Mouse (Mus musculus) intestine, postnatal 0 days (tissue): ENCODE results near the gene Kcng4. TPM values are rescaled to one million over a fixed set of nuclear protein-coding genes. Genes with fewer than 3 reads are reported as not detected.

Experiments
- ATAC-seq: fragments of 200-750 bp; cut with Nextera tagmentation; 2 replicates; pipeline ENCODE4 v1.8.0; 2017; ENCODE audit warnings: mild to moderate bottlenecking, moderate TSS enrichment, moderate library complexity
- H3K27ac ChIP-seq: fragments of 300-500 bp; sonication (generic); 2 replicates; pipeline ENCODE4 v1.5.1; 2014; ENCODE audit warnings: mild to moderate bottlenecking, low read depth, low read length, moderate library complexity
- H3K27me3 ChIP-seq: fragments of 300-500 bp; sonication (generic); replicated peaks from 2 replicates; pipeline ENCODE4 v1.6.1; 2014; ENCODE audit warnings: low read length, mixed read lengths; ENCODE audit not compliant: control insufficient read depth, insufficient read depth
- H3K36me3 ChIP-seq: fragments of 300-500 bp; sonication (generic); 2 replicates; pipeline ENCODE4 v1.6.1; 2014; ENCODE audit warnings: mild to moderate bottlenecking, moderate library complexity; ENCODE audit not compliant: control insufficient read depth, insufficient read depth
- H3K4me1 ChIP-seq: fragments of 300-500 bp; sonication (generic); replicated peaks from 2 replicates; pipeline ENCODE4 v1.6.1; 2014; ENCODE audit warnings: antibody characterized with exemption, low read length, mixed read lengths; ENCODE audit not compliant: control insufficient read depth, insufficient read depth
- H3K4me2 ChIP-seq: fragments of 300-500 bp; sonication (generic); replicated peaks from 2 replicates; pipeline ENCODE4 v1.6.1; 2014; ENCODE audit warnings: low read depth, mild to moderate bottlenecking, moderate library complexity
- H3K4me3 ChIP-seq: fragments of 300-500 bp; sonication (generic); 2 replicates; pipeline ENCODE4 v1.5.1; 2014; ENCODE audit warnings: low read depth, low read length
- H3K9ac ChIP-seq: fragments of 300-500 bp; sonication (generic); 2 replicates; pipeline ENCODE4 v1.6.1; 2014; ENCODE audit warnings: mild to moderate bottlenecking, low read depth, low read length
- H3K9me3 ChIP-seq: fragments of 300-500 bp; sonication (generic); 2 replicates; pipeline ENCODE4 v1.6.1; 2016; ENCODE audit warnings: mixed run types; ENCODE audit not compliant: control insufficient read depth
- CTCF ChIP-seq: sonication (generic); IDR thresholded peaks from 2 replicates; pipeline ENCODE4 v1.5.1; 2016; ENCODE audit warnings: low read depth, mild to moderate bottlenecking, control low read depth, antibody characterized with exemption, moderate library complexity
- WGBS: fragments of 180-500 bp; shearing (Covaris S2); extraction: QIAGEN DNeasy Blood & Tissue Kit; methylation state at CpG from one replicate; pipeline ENCODE4 v1.1.7; 2014; 5-methylcytosine and 5-hydroxymethylcytosine counted together
- polyA plus RNA-seq: library from polyadenylated mRNA; unstranded; fragments of >200 nt; fragmentation: Nextera tagmentation; extraction: Ambion mirVana; gene quantifications from 2 replicates; pipeline ENCODE4 v1.2.1, GENCODE M21; 2015

Gene Kcng4
- polyA plus RNA-seq, 1 experiment from 2014 or later = 0.34 TPM

DNA sequence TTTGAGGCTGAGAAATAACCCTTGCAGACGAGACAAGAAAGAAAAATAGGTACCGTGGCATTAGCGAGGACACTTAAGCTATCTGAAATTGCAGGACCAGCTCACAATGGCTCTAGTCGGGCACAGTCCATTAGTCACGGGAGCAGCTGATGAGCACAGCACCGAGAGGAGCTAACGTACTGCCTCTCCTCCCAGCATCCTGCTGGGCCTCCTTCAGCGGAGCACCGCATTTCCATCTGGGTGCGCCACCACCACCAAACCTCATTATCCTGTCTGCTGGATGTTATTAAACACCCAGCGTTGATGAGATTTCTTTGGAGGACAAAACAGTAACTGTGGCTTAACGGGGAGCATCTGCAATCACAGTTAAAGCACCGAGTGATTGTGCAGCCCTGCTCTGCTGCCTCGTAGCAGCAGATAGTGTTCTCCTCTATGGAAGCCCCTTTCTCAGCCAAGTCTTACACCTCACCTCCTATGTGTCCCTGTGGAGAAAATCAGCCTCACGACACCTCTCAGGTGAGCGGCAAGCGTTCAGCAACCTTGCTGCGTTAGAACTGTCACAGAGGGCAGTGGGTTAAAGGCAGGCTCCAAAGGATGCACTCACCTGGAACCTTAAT, 9.6 kb upstream of the Kcng4 start:
- Histone ChIP-seq H3K27ac (no peak overlapping the region), H3K9me3 (no peaks in the 10 kb centered on the region), H3K27me3 (no peaks in the 10 kb centered on the region), H3K9ac (no peak overlapping the region), H3K4me3 (no peak overlapping the region), H3K36me3 (no peaks in the 10 kb centered on the region), H3K4me1 (no peaks in the 10 kb centered on the region), H3K4me2 (no peak overlapping the region)
- no peak for TF ChIP-seq CTCF
- no peak for ATAC-seq
- WGBS = 70% methylated on average over 18 of the region's 18 CpGs

DNA sequence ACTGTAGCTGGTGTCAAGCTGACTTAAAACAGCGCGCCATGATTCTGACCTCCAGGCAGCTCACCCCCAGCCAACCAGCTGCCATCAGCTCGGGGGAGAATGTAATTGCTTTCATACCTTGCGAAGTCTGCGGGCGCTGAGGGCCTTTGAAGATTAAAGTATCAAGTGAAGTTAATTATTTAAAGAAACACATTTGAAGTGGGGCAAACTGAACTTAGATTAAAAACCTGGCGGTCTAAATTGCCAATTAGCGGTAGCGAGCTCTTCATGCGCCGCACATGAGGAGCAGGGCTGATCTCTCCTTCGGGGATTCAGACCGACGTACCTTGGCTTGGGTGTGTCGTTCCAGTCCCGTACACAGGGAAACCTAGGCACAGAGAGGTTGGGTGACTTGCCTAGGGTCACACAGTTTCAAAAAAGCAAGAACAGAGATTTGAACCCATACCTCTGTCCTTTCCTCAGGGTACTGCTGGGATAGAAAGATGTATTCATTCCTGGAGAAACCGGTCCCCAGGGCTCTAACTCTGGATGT, 9.0 kb upstream of the Kcng4 start:
- Histone ChIP-seq H3K4me1 (no peaks in the 10 kb centered on the region), H3K9ac (no peak overlapping the region), H3K4me2 (no peak overlapping the region), H3K9me3 (no peaks in the 10 kb centered on the region), H3K4me3 (no peak overlapping the region), H3K36me3 (no peaks in the 10 kb centered on the region), H3K27ac (no peak overlapping the region), H3K27me3 (no peaks in the 10 kb centered on the region)
- ATAC-seq = no peak
- WGBS = 61% methylated on average over 17 of the region's 17 CpGs
- TF ChIP-seq CTCF = no peak

DNA sequence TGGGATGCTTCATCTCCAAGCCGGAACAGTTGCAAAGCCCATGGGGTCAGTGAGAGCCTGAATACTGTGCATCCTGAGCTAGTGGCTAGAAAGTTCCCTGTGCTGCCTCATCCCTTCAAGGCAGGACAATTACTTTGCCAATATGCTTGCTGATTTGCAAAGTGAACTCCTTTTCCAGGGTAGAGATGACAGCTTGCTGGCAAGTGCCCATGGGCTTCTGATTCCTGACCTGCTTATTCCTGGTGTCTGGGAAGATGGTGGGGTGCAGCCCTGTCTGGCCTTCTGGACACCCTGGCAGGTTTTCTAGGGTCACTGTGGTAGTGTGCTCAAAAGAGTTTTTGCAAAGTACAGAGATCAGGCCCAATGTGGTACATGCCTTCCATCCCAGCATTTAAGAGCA, 7.5 kb upstream of the Kcng4 start:
- Histone ChIP-seq H3K4me1 (no peaks in the 10 kb centered on the region), H3K9me3 (no peaks in the 10 kb centered on the region), H3K9ac (no peak overlapping the region), H3K36me3 (no peaks in the 10 kb centered on the region), H3K4me2 (no peak overlapping the region), H3K27ac (no peak overlapping the region), H3K27me3 (no peaks in the 10 kb centered on the region), H3K4me3 (no peak overlapping the region)
- no peak for ATAC-seq
- TF ChIP-seq CTCF = no peak
- 91% methylated on average over 1 of the region's 1 CpGs for WGBS

DNA sequence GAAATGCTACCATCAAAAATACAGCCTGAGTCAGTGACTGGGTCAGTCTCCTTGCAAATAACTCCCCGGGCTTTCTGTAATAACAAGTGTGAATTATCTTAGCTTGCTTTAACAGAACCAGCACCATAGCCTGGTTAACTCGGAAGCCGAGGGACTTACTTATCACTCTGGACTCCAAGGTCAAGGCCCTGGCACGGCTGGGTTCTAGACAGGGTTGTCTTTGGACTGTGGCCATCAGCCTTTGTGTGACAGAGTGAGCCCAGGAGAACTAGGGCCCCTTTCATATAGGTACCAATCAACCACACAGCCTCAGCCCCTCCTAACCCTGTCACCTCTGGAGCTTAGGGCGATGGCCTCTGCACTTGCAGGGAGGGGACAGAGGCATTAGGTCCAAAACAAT, 5.6 kb upstream of the Kcng4 start:
- 36% methylated on average over 5 of the region's 5 CpGs for WGBS
- H3K9ac ChIP-seq = no peak overlapping the region
- no peak overlapping the region for H3K4me2 ChIP-seq
- no peak for ATAC-seq
- TF ChIP-seq CTCF = no peak
- H3K4me1 ChIP-seq = no peaks in the 10 kb centered on the region
- no peaks in the 10 kb centered on the region for H3K36me3 ChIP-seq
- no peak overlapping the region for H3K4me3 ChIP-seq
- no peaks in the 10 kb centered on the region for H3K9me3 ChIP-seq
- H3K27ac ChIP-seq = no peak overlapping the region
- H3K27me3 ChIP-seq = no peaks in the 10 kb centered on the region

DNA sequence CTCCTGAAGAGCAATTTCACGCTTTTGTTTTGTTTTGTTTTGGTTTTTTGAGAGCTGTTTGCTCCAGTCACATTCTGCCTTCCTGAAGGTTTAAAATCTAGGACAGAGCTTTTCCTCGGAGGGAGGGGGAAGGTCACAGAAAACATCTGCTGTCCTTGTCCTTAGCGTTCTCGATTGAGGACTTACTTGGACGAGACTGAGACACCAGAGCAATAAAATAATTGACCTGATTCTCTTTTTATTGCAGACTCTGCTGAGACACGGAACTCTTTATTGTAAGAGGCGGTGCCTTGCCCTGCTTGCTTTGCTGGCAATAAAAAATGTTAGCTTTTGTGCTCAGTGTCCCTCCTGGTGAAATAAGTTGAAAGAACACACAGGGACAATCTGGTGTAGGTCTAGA, 4.3 kb upstream of the Kcng4 start:
- H3K4me2 ChIP-seq = 0 out of 2 replicates have a peak overlapping the region, but pooled peaks have one; percentile 21
- H3K4me3 ChIP-seq = no peak overlapping the region
- no peaks in the 10 kb centered on the region for H3K9me3 ChIP-seq
- TF ChIP-seq CTCF = no peak
- ATAC-seq = peak; percentile 46; the same call in 1 of the 2 replicates
- H3K4me1 ChIP-seq = no peaks in the 10 kb centered on the region
- H3K27ac ChIP-seq = no peak overlapping the region
- H3K9ac ChIP-seq = no peak overlapping the region
- H3K27me3 ChIP-seq = no peaks in the 10 kb centered on the region; the same call in 1 of the 2 replicates
- no peaks in the 10 kb centered on the region for H3K36me3 ChIP-seq
- WGBS = 21% methylated on average over 7 of the region's 7 CpGs

DNA sequence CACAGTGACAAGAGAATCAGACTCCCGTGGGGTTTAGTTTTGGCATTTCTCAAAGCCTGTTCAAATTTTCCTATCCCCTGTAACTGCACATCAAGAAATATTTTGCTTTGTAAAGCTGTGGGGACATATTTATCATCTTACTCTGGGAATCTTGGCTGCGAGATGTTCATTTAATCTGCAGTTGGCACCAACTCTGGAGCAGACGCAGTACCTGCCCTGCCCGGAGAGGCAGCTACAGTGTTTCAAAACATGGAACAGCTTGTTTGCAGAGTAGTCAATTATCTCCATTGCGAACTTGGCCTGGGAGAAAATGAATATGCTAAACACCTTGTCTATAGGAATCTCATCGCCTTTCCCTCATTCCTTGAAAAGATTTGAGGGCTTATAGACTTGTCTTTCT, 2.8 kb upstream of the Kcng4 start:
- ATAC-seq = no peak
- H3K4me3 ChIP-seq = no peak overlapping the region
- H3K4me2 ChIP-seq = no peak overlapping the region
- H3K9me3 ChIP-seq = no peaks in the 10 kb centered on the region
- H3K9ac ChIP-seq = no peak overlapping the region
- H3K27me3 ChIP-seq = peaks cover 10% of the 10 kb centered on the region; the same call in 1 of the 2 replicates
- H3K27ac ChIP-seq = no peak overlapping the region
- TF ChIP-seq CTCF = no peak
- no peaks in the 10 kb centered on the region for H3K36me3 ChIP-seq
- no peaks in the 10 kb centered on the region for H3K4me1 ChIP-seq
- WGBS = 78% methylated on average over 6 of the region's 6 CpGs

DNA sequence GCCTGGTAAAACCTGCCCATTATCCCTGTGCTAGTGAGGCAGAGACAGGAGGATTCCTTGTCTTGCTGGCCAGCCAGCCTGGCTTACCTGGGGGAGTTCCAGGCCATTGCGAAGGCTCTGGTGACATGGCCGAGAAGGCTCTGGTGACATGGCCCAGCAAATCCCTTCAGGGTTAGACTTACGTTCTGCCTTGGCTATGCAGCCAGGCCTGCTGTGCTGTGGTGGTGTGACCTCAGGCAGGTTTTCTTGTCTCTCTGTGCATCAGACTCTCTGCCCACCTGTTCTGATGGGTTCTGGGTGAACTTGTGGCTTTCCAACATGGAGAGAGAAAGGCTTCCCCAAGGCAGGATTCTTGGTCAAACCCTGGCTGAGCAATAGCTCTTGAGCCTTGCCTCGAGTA, 1.9 kb upstream of the Kcng4 start:
- no peak overlapping the region for H3K4me3 ChIP-seq
- H3K27me3 ChIP-seq = peaks cover 10% of the 10 kb centered on the region; the same call in 1 of the 2 replicates
- no peak overlapping the region for H3K9ac ChIP-seq
- no peak overlapping the region for H3K4me2 ChIP-seq
- H3K9me3 ChIP-seq = no peaks in the 10 kb centered on the region
- H3K27ac ChIP-seq = no peak overlapping the region
- WGBS = 89% methylated on average over 4 of the region's 4 CpGs
- H3K4me1 ChIP-seq = no peaks in the 10 kb centered on the region
- TF ChIP-seq CTCF = no peak
- ATAC-seq = no peak
- H3K36me3 ChIP-seq = no peaks in the 10 kb centered on the region
